Mouse (Mus musculus) embryonic fibroblast, embryonic 13.5 days (primary cell): ENCODE measurements around the gene Endou. TPM values are rescaled to one million over a fixed set of nuclear protein-coding genes. Genes with fewer than 3 reads are reported as not detected.

Source experiments
- H3K27ac ChIP-seq: 2 replicates; pipeline ENCODE4 v1.5.1; 2012; ENCODE audit warnings: low read length, control low read depth, inconsistent platforms; ENCODE audit not compliant: insufficient read depth
- H3K4me1 ChIP-seq: 2 replicates; pipeline ENCODE4 v1.6.1; 2011; ENCODE audit warnings: low read length; ENCODE audit not compliant: control insufficient read depth, insufficient read depth
- H3K4me3 ChIP-seq: 2 replicates; pipeline ENCODE4 v1.5.1; 2011; ENCODE audit warnings: mild to moderate bottlenecking, control low read depth, low read length; ENCODE audit not compliant: insufficient read depth
- CTCF ChIP-seq: IDR thresholded peaks from 2 replicates; pipeline ENCODE4 v1.5.1; 2011; ENCODE audit warnings: mild to moderate bottlenecking, control low read depth, low read length, moderate library complexity, borderline replicate concordance; ENCODE audit not compliant: insufficient read depth
- POLR2A ChIP-seq: IDR thresholded peaks from 2 replicates; pipeline ENCODE4 v1.6.1; 2011; ENCODE audit warnings: low read depth, mild to moderate bottlenecking, control low read depth, low read length, moderate library complexity
- polyA plus RNA-seq: library from polyadenylated mRNA; stranded (reverse); fragments of >200 nt; gene quantifications from 2 replicates; pipeline ENCODE4 v1.2.4, GENCODE M21; 2011; ENCODE audit warnings: low read depth; ENCODE audit not compliant: missing spikeins, insufficient read length

Endou gene
- polyA plus RNA-seq, 1 experiment: not detected

DNA sequence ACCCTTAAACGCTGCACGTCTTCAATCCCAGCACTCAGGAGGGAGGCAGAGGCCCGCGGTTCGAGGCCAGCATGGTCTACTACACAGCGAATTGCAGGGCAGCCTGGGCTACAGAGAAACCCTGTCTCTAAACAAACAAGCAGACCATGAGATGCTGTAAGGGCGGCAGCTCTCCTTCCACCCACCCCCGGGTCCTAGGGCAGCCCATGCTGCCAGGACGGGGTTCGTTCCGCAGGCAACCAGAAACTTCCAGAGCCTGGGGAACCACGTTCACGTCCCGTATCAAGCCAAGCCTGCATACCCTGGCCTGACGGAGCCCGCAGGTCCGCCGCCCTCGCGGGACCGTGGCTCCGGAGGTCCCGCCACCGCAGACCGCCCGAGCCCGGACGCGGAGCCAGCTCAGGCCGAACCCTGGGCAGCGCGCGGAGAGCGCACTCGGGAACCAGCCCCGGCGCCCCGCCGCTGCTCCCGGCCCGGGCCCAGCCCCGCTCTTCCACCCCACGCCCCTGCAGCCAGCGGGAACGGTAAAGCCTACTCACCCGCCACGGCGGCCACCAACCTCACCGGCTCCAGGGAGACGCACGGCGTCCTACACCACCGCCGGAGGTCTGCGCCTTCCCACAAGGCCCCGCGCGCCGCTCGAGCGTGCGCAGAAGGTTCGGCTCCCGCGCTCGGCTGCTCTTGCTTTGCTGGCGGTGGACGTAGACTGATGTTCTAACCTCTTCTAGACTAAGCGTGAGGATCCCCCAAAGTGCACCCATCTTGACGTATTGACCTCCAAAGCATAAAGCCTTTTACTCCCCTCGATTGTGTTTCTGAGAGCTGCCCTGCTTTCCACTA, 25.7 kb downstream of the Endou start, which contains the start of gene Rpap3:
Rpap3 (minus strand) TSS at position 615 of the 840 bp plus-strand sequence.
- Histone ChIP-seq H3K4me3 (peak within 1 kb of the TSS; percentile 87), H3K27ac (no peak within 1 kb of the TSS), H3K4me1 (no peaks in the 10 kb centered on the region)
- peak; percentile 90 for TF ChIP-seq POLR2A
- no peak for TF ChIP-seq CTCF

DNA sequence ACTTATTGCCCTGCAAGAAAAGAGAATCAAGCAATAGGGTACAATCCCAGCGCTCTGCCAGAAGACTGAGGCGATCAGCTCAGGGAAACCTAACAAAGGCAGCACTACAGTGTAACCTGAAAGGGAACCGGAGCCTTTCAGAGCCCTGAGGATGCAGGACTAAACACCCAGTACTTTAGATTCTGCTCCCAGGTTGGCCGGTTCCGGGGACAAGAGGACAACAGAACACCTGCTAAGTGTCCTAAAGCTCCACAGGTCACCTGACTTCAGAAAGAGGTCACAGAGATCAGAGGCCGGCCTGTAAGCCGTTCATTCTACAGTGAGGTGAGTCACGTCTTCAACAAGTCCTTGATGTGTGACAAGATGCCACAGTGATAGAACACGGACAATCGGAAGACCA, 34.5 kb downstream of the Endou start:
- TF ChIP-seq CTCF: no peak
- TF ChIP-seq POLR2A: no peak
- no peak overlapping the region for H3K27ac ChIP-seq
- H3K4me1 ChIP-seq: no peaks in the 10 kb centered on the region
- H3K4me3 ChIP-seq: no peak overlapping the region

DNA sequence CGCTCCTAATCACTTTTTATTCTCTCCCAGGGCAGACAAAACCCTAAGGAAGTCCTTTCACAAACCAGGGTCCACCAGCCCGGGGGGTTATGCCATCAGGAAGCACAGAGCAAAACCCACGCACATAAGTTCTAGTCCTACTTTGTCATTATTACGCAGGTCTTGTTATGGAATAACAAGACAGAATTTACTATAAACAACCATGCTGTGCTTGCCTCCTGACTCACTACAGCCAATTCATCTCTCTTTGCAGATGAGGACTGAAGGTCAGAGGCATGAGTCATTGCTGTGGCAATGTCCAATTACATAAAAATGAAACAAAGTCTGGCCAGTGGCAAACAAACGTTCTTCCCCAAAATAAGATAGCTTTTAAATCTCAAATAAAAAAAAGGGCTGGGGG, 37.7 kb downstream of the Endou start:
- H3K4me1 ChIP-seq: no peaks in the 10 kb centered on the region
- TF ChIP-seq CTCF (no peak), POLR2A (no peak)
- H3K4me3 ChIP-seq: no peak overlapping the region
- no peak overlapping the region for H3K27ac ChIP-seq

DNA sequence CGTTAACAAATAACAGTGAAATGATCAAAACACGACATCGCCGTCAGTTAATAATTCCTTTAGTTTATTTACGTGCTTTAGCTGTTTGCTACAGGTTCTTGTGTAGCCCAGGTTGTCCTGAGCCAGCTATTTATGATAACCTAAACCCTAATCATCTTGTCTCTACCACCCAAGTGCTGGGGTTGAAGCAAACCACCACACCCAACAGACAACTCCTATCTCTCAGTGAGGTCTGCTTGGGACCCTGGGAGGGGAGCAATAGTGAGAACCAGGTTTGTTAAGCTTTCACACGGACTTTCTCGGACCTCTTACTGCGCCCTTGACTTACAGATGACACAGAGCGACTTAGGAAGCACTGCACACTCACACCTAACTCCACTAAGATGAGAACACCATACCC, 47.0 kb downstream of the Endou start:
- TF ChIP-seq POLR2A: no peak
- no peak for TF ChIP-seq CTCF
- H3K4me1 ChIP-seq: no peaks in the 10 kb centered on the region
- H3K4me3 ChIP-seq: no peak overlapping the region
- no peak overlapping the region for H3K27ac ChIP-seq

DNA sequence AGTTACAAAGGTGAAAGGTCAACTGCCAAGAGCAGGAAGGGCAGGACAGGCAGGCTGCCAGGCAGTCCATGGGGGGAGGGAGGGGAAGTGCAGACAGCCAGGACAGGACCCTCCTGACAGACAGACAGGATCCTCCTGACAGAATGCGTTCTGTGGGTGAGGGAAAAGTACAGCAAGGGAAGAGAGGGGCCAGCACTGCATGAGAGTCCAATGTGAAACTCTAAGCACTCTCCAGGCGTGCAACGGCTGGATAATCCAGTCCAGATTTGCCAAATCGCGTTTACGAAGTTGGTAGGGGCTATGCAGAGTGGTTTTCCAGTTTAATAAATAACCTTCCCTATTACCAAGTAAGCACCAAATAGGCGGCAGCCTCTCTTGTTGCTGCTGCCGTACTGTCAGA, 49.1 kb downstream of the Endou start:
- TF ChIP-seq POLR2A (no peak), CTCF (no peak)
- Histone ChIP-seq H3K4me1 (no peaks in the 10 kb centered on the region), H3K27ac (no peak overlapping the region), H3K4me3 (no peak overlapping the region)

DNA sequence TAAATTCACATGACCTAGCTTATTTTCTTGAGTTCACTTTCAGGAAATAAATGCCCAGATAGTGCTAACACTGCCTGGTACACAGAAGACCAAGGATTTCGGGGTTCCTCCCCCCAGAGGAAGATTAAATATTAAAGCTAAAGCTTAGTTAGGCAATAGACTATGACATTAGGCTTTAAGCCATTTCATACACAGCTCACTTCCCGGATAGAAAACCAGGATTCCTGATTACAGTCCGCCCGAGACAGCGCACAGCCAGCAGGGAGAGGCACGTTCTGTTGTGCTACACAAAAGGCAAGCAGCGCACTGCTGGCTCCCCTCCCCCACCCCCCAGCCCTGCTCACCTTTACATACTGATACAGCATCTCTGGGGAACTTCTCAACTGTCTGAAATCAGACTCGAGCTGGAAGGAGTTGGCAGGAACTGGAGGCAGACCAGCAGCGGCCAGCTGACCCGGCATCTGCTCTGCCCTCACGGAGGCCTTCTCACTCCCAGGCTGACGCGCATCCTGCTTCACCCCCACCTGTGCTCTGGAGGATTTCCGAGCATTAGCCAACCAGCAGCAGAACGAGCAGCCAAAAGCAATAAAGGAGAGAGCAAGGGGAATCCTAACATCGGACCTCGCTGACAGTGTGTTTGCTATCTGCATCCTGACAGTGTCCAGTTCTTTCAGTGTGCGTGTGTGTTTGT, 51.0 kb downstream of the Endou start:
- no peaks in the 10 kb centered on the region for H3K4me1 ChIP-seq
- H3K27ac ChIP-seq: no peak overlapping the region
- H3K4me3 ChIP-seq: no peak overlapping the region
- TF ChIP-seq CTCF (no peak), POLR2A (no peak)

DNA sequence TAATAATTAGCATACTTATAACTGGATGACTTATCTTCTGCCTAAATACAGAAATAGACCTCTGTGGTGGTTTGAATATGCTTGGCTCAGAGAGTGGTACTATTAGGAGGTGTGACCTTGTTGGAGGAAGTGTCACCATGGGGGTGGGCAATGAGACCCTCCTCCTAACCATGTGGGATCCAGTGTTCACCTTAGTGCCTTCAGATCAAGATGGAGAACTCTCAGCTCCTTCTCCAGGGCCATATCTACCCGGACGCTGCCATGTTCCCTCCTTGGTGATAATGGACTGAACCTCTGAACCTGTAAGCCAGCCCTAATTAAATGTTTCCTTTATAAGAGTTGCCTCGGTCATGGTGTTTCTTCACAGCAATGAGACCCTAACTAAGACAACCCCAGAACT, 53.8 kb downstream of the Endou start:
- no peak overlapping the region for H3K4me3 ChIP-seq
- H3K27ac ChIP-seq: no peak overlapping the region
- H3K4me1 ChIP-seq: no peaks in the 10 kb centered on the region
- TF ChIP-seq POLR2A (no peak), CTCF (no peak)

DNA sequence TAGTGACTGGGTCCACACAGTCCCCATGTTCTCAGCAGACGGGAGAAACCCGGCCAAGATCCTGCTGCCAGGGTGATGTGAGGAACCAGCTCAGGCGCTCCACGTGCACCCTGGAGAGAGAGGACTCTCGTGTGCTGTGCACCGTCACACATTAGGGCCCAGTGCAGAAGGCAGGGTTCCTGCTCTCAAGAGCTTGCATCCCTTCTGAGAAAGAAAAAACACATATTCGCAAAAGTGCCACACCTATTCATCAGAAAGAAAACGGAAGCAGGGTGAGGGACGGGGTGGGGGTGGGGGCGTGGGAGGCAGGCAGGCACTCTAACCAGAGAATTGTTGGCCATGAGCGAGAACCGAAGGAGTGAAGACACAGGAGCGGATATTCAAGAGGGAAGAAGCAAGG, 55.2 kb downstream of the Endou start:
- Histone ChIP-seq H3K27ac (no peak overlapping the region), H3K4me1 (no peaks in the 10 kb centered on the region), H3K4me3 (no peak overlapping the region)
- no peak for TF ChIP-seq POLR2A

DNA sequence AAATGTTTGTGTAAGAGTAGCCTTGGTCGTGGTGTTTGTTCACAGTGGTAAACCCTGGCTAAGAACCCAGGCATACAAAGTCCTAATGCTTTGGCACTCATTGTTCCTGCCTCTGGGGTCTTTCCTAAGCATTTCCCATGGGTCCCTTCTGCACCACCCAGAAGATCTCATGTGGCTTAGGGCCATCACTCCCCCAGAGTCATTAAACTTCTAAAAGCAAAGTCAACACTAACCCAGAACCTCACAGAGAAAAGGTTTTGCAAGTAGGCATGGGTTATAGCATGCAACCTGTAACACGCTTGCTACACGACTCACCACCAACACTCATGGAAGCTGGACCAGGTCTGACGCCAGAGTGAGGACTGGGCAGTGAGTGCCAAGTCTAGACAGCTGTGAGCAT, 56.7 kb downstream of the Endou start:
- H3K27ac ChIP-seq: no peak overlapping the region
- TF ChIP-seq POLR2A (no peak), CTCF (no peak)
- no peaks in the 10 kb centered on the region for H3K4me1 ChIP-seq
- no peak overlapping the region for H3K4me3 ChIP-seq
